Mouse (Mus musculus): Measurements from ENCODE around the gene Plcd4. TPM values are rescaled to one million over a fixed set of nuclear protein-coding genes. Genes with fewer than 3 reads are reported as not detected.

The Plcd4 gene
- total RNA-seq, 2 experiments from 2014 or later, result not detected

GRCm38 (mm10) chr1:74594434-74594833 lies 51.7 kb downstream of the Plcd4 start:
- ATAC-seq (replicated peaks; ENCODE audit: poor library complexity), result peak; percentile 87

GRCm38 (mm10) chr1:74600501-74601266 lies 58.0 kb downstream of the Plcd4 start:
- peak; percentile 57 for ATAC-seq (replicated peaks; ENCODE audit: poor library complexity)

- peak; percentile 98 for ATAC-seq (replicated peaks; ENCODE audit: poor library complexity)
Observed at GRCm38 (mm10) chr1:74601267-74601962, 58.7 kb downstream of the Plcd4 start, which contains the start of the genes Rnf25 and Stk36. Gene Rnf25 (minus strand): TSS chr1:74601397. Gene Stk36 (plus strand): TSS chr1:74601445.

Other genes starting within 250 kb of the Plcd4 start
- 13.6 and 13.8 TPM in 2 replicates for gene Tmbim1, start 237.3 kb upstream of the Plcd4 start, total RNA-seq (2015)
- 14.0 and 18.4 TPM in 2 replicates for gene Tmbim1, start 237.3 kb upstream of the Plcd4 start, total RNA-seq (2017)
- gene Catip, start 180.8 kb upstream of the Plcd4 start, total RNA-seq (2015), result 0.37 TPM in 1 of 2 replicates, not detected in the other
- not detected in 2 replicates for gene Catip, start 180.8 kb upstream of the Plcd4 start, total RNA-seq (2017)
- gene Slc11a1, start 167.7 kb upstream of the Plcd4 start, total RNA-seq (2015), result 2.1 and 3.8 TPM in 2 replicates
- gene Slc11a1, start 167.7 kb upstream of the Plcd4 start, total RNA-seq (2017), result 0.95 and 1.7 TPM in 2 replicates
- gene Ctdsp1, start 151.4 kb upstream of the Plcd4 start, total RNA-seq (2015), result 79.1 and 89.1 TPM in 2 replicates
- 33.0 and 33.2 TPM in 2 replicates for gene Ctdsp1, start 151.4 kb upstream of the Plcd4 start, total RNA-seq (2017)
- gene Vil1, start 133.5 kb upstream of the Plcd4 start, total RNA-seq (2015), result not detected in 2 replicates
- not detected in 2 replicates for gene Vil1, start 133.5 kb upstream of the Plcd4 start, total RNA-seq (2017)
- gene Cnot9, start 36.8 kb upstream of the Plcd4 start, total RNA-seq (2015), result 58.9 and 65.3 TPM in 2 replicates
- gene Cnot9, start 36.8 kb upstream of the Plcd4 start, total RNA-seq (2017), result 70.1 and 87.8 TPM in 2 replicates
- gene Usp37, start 1.4 kb downstream of the Plcd4 start, total RNA-seq (2015), result 27.7 and 29.5 TPM in 2 replicates
- gene Usp37, start 1.4 kb downstream of the Plcd4 start, total RNA-seq (2017), result 30.5 and 42.6 TPM in 2 replicates
- gene Zfp142, start 45.4 kb downstream of the Plcd4 start, total RNA-seq (2015), result 16.6 and 17.9 TPM in 2 replicates
- gene Zfp142, start 45.4 kb downstream of the Plcd4 start, total RNA-seq (2017), result 7.1 and 8.4 TPM in 2 replicates
- 18.4 and 28.7 TPM in 2 replicates for gene Bcs1l, start 45.4 kb downstream of the Plcd4 start, total RNA-seq (2015)
- 22.7 and 28.0 TPM in 2 replicates for gene Bcs1l, start 45.4 kb downstream of the Plcd4 start, total RNA-seq (2017)
- gene Rnf25, start 58.5 kb downstream of the Plcd4 start, total RNA-seq (2015), result 16.3 and 16.7 TPM in 2 replicates
- gene Rnf25, start 58.5 kb downstream of the Plcd4 start, total RNA-seq (2017), result 24.3 and 43.2 TPM in 2 replicates
- gene Stk36, start 58.6 kb downstream of the Plcd4 start, total RNA-seq (2015), result 0.32 TPM in 1 of 2 replicates, not detected in the other
- gene Stk36, start 58.6 kb downstream of the Plcd4 start, total RNA-seq (2017), result not detected in 2 replicates
- 16.6 and 27.2 TPM in 2 replicates for gene Ttll4, start 118.9 kb downstream of the Plcd4 start, total RNA-seq (2015)
- 19.6 and 21.9 TPM in 2 replicates for gene Ttll4, start 118.9 kb downstream of the Plcd4 start, total RNA-seq (2017)
- 2.4 and 10.6 TPM in 2 replicates for gene Cyp27a1, start 170.7 kb downstream of the Plcd4 start, total RNA-seq (2015)
- 4.5 and 5.2 TPM in 2 replicates for gene Cyp27a1, start 170.7 kb downstream of the Plcd4 start, total RNA-seq (2017)
- gene Prkag3, start 206.3 kb downstream of the Plcd4 start, total RNA-seq (2015), result not detected in 2 replicates
- not detected in 2 replicates for gene Prkag3, start 206.3 kb downstream of the Plcd4 start, total RNA-seq (2017)
- 0.07 and 0.17 TPM in 2 replicates for gene Wnt6, start 229.0 kb downstream of the Plcd4 start, total RNA-seq (2015)
- 0.74 TPM in 1 of 2 replicates, not detected in the other for gene Wnt6, start 229.0 kb downstream of the Plcd4 start, total RNA-seq (2017)
- gene Wnt10a, start 248.6 kb downstream of the Plcd4 start, total RNA-seq (2015), result not detected in 2 replicates
- gene Wnt10a, start 248.6 kb downstream of the Plcd4 start, total RNA-seq (2017), result not detected in 2 replicates

Data from megakaryocyte progenitor cell, adult 5-6 weeks (primary cell).